Mouse (Mus musculus) neural tube, embryonic 12.5 days (tissue): ENCODE results near the gene Ddb2. TPM values are rescaled to one million over a fixed set of nuclear protein-coding genes. Genes with fewer than 3 reads are reported as not detected.

ENCODE experiments used
- ATAC-seq: fragments of 200-750 bp; cut with Nextera tagmentation; 2 replicates; pipeline ENCODE4 v1.8.0; 2017; ENCODE audit warnings: low read depth, mild to moderate bottlenecking, moderate TSS enrichment, moderate library complexity; ENCODE audit not compliant: low FRiP score
- H3K27ac ChIP-seq: fragments of 300-500 bp; sonication (generic); 2 replicates; pipeline ENCODE4 v1.5.1; 2016
- H3K27me3 ChIP-seq: fragments of 300-500 bp; sonication (generic); replicated peaks from 2 replicates; pipeline ENCODE4 v1.6.1; 2016; ENCODE audit warnings: mild to moderate bottlenecking
- H3K36me3 ChIP-seq: fragments of 300-500 bp; sonication (generic); 2 replicates; pipeline ENCODE4 v1.6.1; 2016; ENCODE audit warnings: mild to moderate bottlenecking
- H3K4me1 ChIP-seq: fragments of 300-500 bp; sonication (generic); 2 replicates; pipeline ENCODE4 v1.6.1; 2016
- H3K4me2 ChIP-seq: fragments of 300-500 bp; sonication (generic); replicated peaks from 2 replicates; pipeline ENCODE4 v1.6.1; 2016; ENCODE audit warnings: mild to moderate bottlenecking
- H3K4me3 ChIP-seq: fragments of 300-500 bp; sonication (generic); 2 replicates; pipeline ENCODE4 v1.5.1; 2016
- H3K9ac ChIP-seq: fragments of 300-500 bp; sonication (generic); 2 replicates; pipeline ENCODE4 v1.6.1; 2016; ENCODE audit warnings: mild to moderate bottlenecking
- H3K9me3 ChIP-seq: fragments of 300-500 bp; sonication (generic); 2 replicates; pipeline ENCODE4 v1.6.1; 2016; ENCODE audit warnings: mild to moderate bottlenecking
- WGBS: fragments of 180-500 bp; shearing (Covaris S2); methylation state at CpG from one replicate; pipeline ENCODE4 v1.1.7; 2016; 5-methylcytosine and 5-hydroxymethylcytosine counted together
- polyA plus RNA-seq: library from polyadenylated mRNA; unstranded; fragments of >200 nt; fragmentation: Nextera tagmentation; extraction: Ambion mirVana; gene quantifications from 2 replicates; pipeline ENCODE4 v1.2.1, GENCODE M21; 2016

Gene Ddb2
- polyA plus RNA-seq, 1 experiment from 2014 or later: 7.5 TPM

GRCm38 (mm10) chr2:91182016-91182404 lies 54.8 kb downstream of the Ddb2 start:
- Histone ChIP-seq H3K9ac (peak overlapping the region; percentile 84), H3K4me2 (peak overlapping the region; percentile 80), H3K27me3 (no peaks in the 10 kb centered on the region), H3K4me1 (peaks cover 22% of the 10 kb centered on the region), H3K36me3 (peaks cover 10% of the 10 kb centered on the region), H3K4me3 (peak overlapping the region; percentile 94), H3K27ac (0 out of 2 replicates have a peak overlapping the region, but pooled peaks have one; percentile 1), H3K9me3 (no peaks in the 10 kb centered on the region)
- no peak for ATAC-seq
- 12% methylated on average over 8 of the region's 8 CpGs for WGBS

GRCm38 (mm10) chr2:91180706-91181105 lies 56.1 kb downstream of the Ddb2 start:
- H3K36me3 ChIP-seq: peaks cover 21% of the 10 kb centered on the region
- H3K4me1 ChIP-seq: peaks cover 22% of the 10 kb centered on the region
- no peak overlapping the region for H3K9ac ChIP-seq
- H3K4me3 ChIP-seq: no peak overlapping the region
- ATAC-seq: no peak
- no peaks in the 10 kb centered on the region for H3K9me3 ChIP-seq
- WGBS: 72% methylated on average over 5 of the region's 5 CpGs
- no peak overlapping the region for H3K27ac ChIP-seq
- H3K4me2 ChIP-seq: peak overlapping the region; percentile 80; the same call in 1 of the 2 replicates
- H3K27me3 ChIP-seq: no peaks in the 10 kb centered on the region

GRCm38 (mm10) chr2:91179825-91180224 lies 57.0 kb downstream of the Ddb2 start:
- Histone ChIP-seq H3K4me2 (no peak overlapping the region), H3K27ac (no peak overlapping the region), H3K4me1 (peaks cover 22% of the 10 kb centered on the region), H3K4me3 (no peak overlapping the region), H3K9ac (peak overlapping the region; percentile 26; the same call in 1 of the 2 replicates), H3K36me3 (peaks cover 29% of the 10 kb centered on the region), H3K9me3 (no peaks in the 10 kb centered on the region), H3K27me3 (no peaks in the 10 kb centered on the region)
- 43% methylated on average over 4 of the region's 4 CpGs for WGBS
- no peak for ATAC-seq

GRCm38 (mm10) chr2:91176234-91176633 lies 60.5 kb downstream of the Ddb2 start:
- Histone ChIP-seq H3K4me1 (peaks cover 4% of the 10 kb centered on the region; the same call in 1 of the 2 replicates), H3K4me3 (no peak overlapping the region), H3K27me3 (no peaks in the 10 kb centered on the region), H3K36me3 (peaks cover 58% of the 10 kb centered on the region), H3K9ac (no peak overlapping the region), H3K27ac (no peak overlapping the region), H3K9me3 (no peaks in the 10 kb centered on the region), H3K4me2 (no peak overlapping the region)
- WGBS: 84% methylated on average over 6 of the region's 6 CpGs
- ATAC-seq: no peak

GRCm38 (mm10) chr2:91175490-91175889 lies 61.3 kb downstream of the Ddb2 start:
- peaks cover 61% of the 10 kb centered on the region for H3K36me3 ChIP-seq
- 94% methylated on average over 4 of the region's 4 CpGs for WGBS
- no peak for ATAC-seq

GRCm38 (mm10) chr2:91169587-91170322 lies 67.0 kb downstream of the Ddb2 start:
- ATAC-seq: no peak
- Histone ChIP-seq H3K4me3 (no peak overlapping the region), H3K9ac (no peak overlapping the region), H3K4me2 (no peak overlapping the region), H3K4me1 (no peaks in the 10 kb centered on the region), H3K36me3 (peaks cover 76% of the 10 kb centered on the region), H3K27ac (no peak overlapping the region), H3K27me3 (no peaks in the 10 kb centered on the region), H3K9me3 (no peaks in the 10 kb centered on the region)
- 90% methylated on average over 25 of the region's 25 CpGs for WGBS

More at GRCm38 (mm10) chr2:91175490-91175889, 61.3 kb downstream of the Ddb2 start:
- no peak overlapping the region for H3K9ac ChIP-seq
- no peaks in the 10 kb centered on the region for H3K4me1 ChIP-seq
- H3K9me3 ChIP-seq: no peaks in the 10 kb centered on the region
- H3K27ac ChIP-seq: no peak overlapping the region
- no peak overlapping the region for H3K4me3 ChIP-seq
- no peaks in the 10 kb centered on the region for H3K27me3 ChIP-seq
- no peak overlapping the region for H3K4me2 ChIP-seq

- H3K27ac ChIP-seq: no peak overlapping the region
- no peak overlapping the region for H3K9ac ChIP-seq
- no peak for ATAC-seq
- H3K27me3 ChIP-seq: no peaks in the 10 kb centered on the region
- H3K4me2 ChIP-seq: no peak overlapping the region
- H3K4me3 ChIP-seq: no peak overlapping the region
- 70% methylated on average over 4 of the region's 4 CpGs for WGBS
- no peaks in the 10 kb centered on the region for H3K9me3 ChIP-seq
- H3K36me3 ChIP-seq: peaks cover 80% of the 10 kb centered on the region
- H3K4me1 ChIP-seq: no peaks in the 10 kb centered on the region
Measured at GRCm38 (mm10) chr2:91167629-91168028, 69.2 kb downstream of the Ddb2 start.

GRCm38 (mm10) chr2:91164991-91165390 lies 71.8 kb downstream of the Ddb2 start:
- H3K9ac ChIP-seq: no peak overlapping the region
- H3K27ac ChIP-seq: no peak overlapping the region
- no peaks in the 10 kb centered on the region for H3K27me3 ChIP-seq
- ATAC-seq: no peak
- no peaks in the 10 kb centered on the region for H3K4me1 ChIP-seq
- no peaks in the 10 kb centered on the region for H3K9me3 ChIP-seq
- WGBS: 91% methylated on average over 6 of the region's 6 CpGs
- H3K4me2 ChIP-seq: no peak overlapping the region
- no peak overlapping the region for H3K4me3 ChIP-seq
- H3K36me3 ChIP-seq: peaks cover 78% of the 10 kb centered on the region

- 86% methylated on average over 5 of the region's 5 CpGs for WGBS
- H3K27ac ChIP-seq: no peak overlapping the region
- no peak overlapping the region for H3K4me3 ChIP-seq
- no peak overlapping the region for H3K9ac ChIP-seq
- H3K36me3 ChIP-seq: peaks cover 76% of the 10 kb centered on the region
- H3K4me2 ChIP-seq: no peak overlapping the region
- H3K27me3 ChIP-seq: no peaks in the 10 kb centered on the region
- no peaks in the 10 kb centered on the region for H3K4me1 ChIP-seq
- H3K9me3 ChIP-seq: no peaks in the 10 kb centered on the region
- no peak for ATAC-seq
Measured at GRCm38 (mm10) chr2:91163532-91163931, 73.2 kb downstream of the Ddb2 start.

- no peak overlapping the region for H3K4me2 ChIP-seq
- H3K36me3 ChIP-seq: peaks cover 79% of the 10 kb centered on the region
- no peak overlapping the region for H3K9ac ChIP-seq
- H3K4me3 ChIP-seq: no peak overlapping the region
- no peaks in the 10 kb centered on the region for H3K4me1 ChIP-seq
- H3K27me3 ChIP-seq: no peaks in the 10 kb centered on the region
- H3K27ac ChIP-seq: no peak overlapping the region
- H3K9me3 ChIP-seq: no peaks in the 10 kb centered on the region
- no peak for ATAC-seq
- WGBS: 85% methylated on average over 4 of the region's 4 CpGs
Measured at GRCm38 (mm10) chr2:91162952-91163351, 73.8 kb downstream of the Ddb2 start.

Other genes starting within 250 kb of the Ddb2 start
- gene Rapsn, start 201.4 kb downstream of the Ddb2 start, polyA plus RNA-seq: 3.5 and 4.7 TPM in 2 replicates
- 281 and 296 TPM in 2 replicates for gene Psmc3, start 183.0 kb downstream of the Ddb2 start, polyA plus RNA-seq
- gene Slc39a13, start 166.6 kb downstream of the Ddb2 start, polyA plus RNA-seq: 30.0 and 30.9 TPM in 2 replicates
- 4.0 and 4.6 TPM in 2 replicates for gene Spi1, start 154.6 kb downstream of the Ddb2 start, polyA plus RNA-seq
- gene Mybpc3, start 118.8 kb downstream of the Ddb2 start, polyA plus RNA-seq: 0.30 and 0.80 TPM in 2 replicates
- 42.0 and 51.8 TPM in 2 replicates for gene Madd, start 53.1 kb downstream of the Ddb2 start, polyA plus RNA-seq
- gene Nr1h3, start 34.1 kb downstream of the Ddb2 start, polyA plus RNA-seq: 1.0 and 1.7 TPM in 2 replicates
- 35.3 and 39.8 TPM in 2 replicates for gene Acp2, start 34.1 kb downstream of the Ddb2 start, polyA plus RNA-seq
- 20.8 and 22.1 TPM in 2 replicates for gene Pacsin3, start 19.0 kb upstream of the Ddb2 start, polyA plus RNA-seq
- 79.6 and 81.0 TPM in 2 replicates for gene Arfgap2, start 28.0 kb upstream of the Ddb2 start, polyA plus RNA-seq
- gene 1110051M20Rik, start 207.7 kb upstream of the Ddb2 start, polyA plus RNA-seq: 106 and 112 TPM in 2 replicates
- 5.3 and 5.4 TPM in 2 replicates for gene Lrp4, start 220.5 kb upstream of the Ddb2 start, polyA plus RNA-seq